Mouse (Mus musculus) granulocyte monocyte progenitor cell, adult 5-6 weeks (primary cell): ENCODE data around the gene Acsm4. TPM values are rescaled to one million over a fixed set of nuclear protein-coding genes. Genes with fewer than 3 reads are reported as not detected.

Experiments used
- ATAC-seq: replicated peaks from 2 replicates; pipeline ENCODE4 v1.8.0; 2016; ENCODE audit warnings: mild to moderate bottlenecking, moderate TSS enrichment, inconsistent platforms; ENCODE audit not compliant: poor library complexity, severe bottlenecking
- total RNA-seq, 2 experiments: library from RNA; stranded (forward) in 1 of 2; stranded (reverse) in 1 of 2; fragments of 200-712, 200-1000 nt in 1 of 2; fragments of >200 nt in 1 of 2; fragmentation: Nextera tagmentation in 1 of 2; gene quantifications; 2 replicates each; pipeline ENCODE4 v1.2.3; 2014 to 2017

Gene Acsm4
- total RNA-seq, 2 experiments from 2014 or later, result not detected

GRCm38 (mm10) chr7:119760527-119760951, 70.7 kb downstream of the Acsm4 start, which contains the start of gene Acsm3:
Gene Acsm3 (plus strand): TSS chr7:119760923.
- no peak for ATAC-seq

GRCm38 (mm10) chr7:119762166-119762697, 72.4 kb downstream of the Acsm4 start:
- no peak for ATAC-seq

Other genes with a start within 250 kb of the Acsm4 start
- not detected in 2 replicates for gene Gp2, start 230.7 kb upstream of the Acsm4 start, total RNA-seq (2014; fragmentation: Nextera tagmentation)
- gene Gp2, start 230.7 kb upstream of the Acsm4 start, total RNA-seq (2017), result not detected in 2 replicates
- gene Umod, start 210.7 kb upstream of the Acsm4 start, total RNA-seq (2014; fragmentation: Nextera tagmentation), result not detected in 2 replicates
- gene Umod, start 210.7 kb upstream of the Acsm4 start, total RNA-seq (2017), result not detected in 2 replicates
- not detected in 2 replicates for gene Acsm5, start 170.6 kb upstream of the Acsm4 start, total RNA-seq (2014; fragmentation: Nextera tagmentation)
- not detected in 2 replicates for gene Acsm5, start 170.6 kb upstream of the Acsm4 start, total RNA-seq (2017)
- gene Pdilt, start 166.5 kb upstream of the Acsm4 start, total RNA-seq (2014; fragmentation: Nextera tagmentation), result not detected in 2 replicates
- gene Pdilt, start 166.5 kb upstream of the Acsm4 start, total RNA-seq (2017), result not detected in 2 replicates
- gene Acsm2, start 135.7 kb upstream of the Acsm4 start, total RNA-seq (2014; fragmentation: Nextera tagmentation), result not detected in 2 replicates
- not detected in 2 replicates for gene Acsm2, start 135.7 kb upstream of the Acsm4 start, total RNA-seq (2017)
- not detected in 2 replicates for gene Acsm1, start 83.0 kb upstream of the Acsm4 start, total RNA-seq (2014; fragmentation: Nextera tagmentation)
- not detected in 2 replicates for gene Acsm1, start 83.0 kb upstream of the Acsm4 start, total RNA-seq (2017)
- gene Thumpd1, start 30.8 kb downstream of the Acsm4 start, total RNA-seq (2014; fragmentation: Nextera tagmentation), result 35.8 and 47.8 TPM in 2 replicates
- gene Thumpd1, start 30.8 kb downstream of the Acsm4 start, total RNA-seq (2017), result 102 and 109 TPM in 2 replicates
- not detected in 2 replicates for gene Acsm3, start 70.9 kb downstream of the Acsm4 start, total RNA-seq (2014; fragmentation: Nextera tagmentation)
- gene Acsm3, start 70.9 kb downstream of the Acsm4 start, total RNA-seq (2017), result 0.13 TPM in 1 of 2 replicates, not detected in the other
- gene Rexo5, start 104.0 kb downstream of the Acsm4 start, total RNA-seq (2014; fragmentation: Nextera tagmentation), result 7.8 and 20.6 TPM in 2 replicates
- 33.2 and 52.4 TPM in 2 replicates for gene Rexo5, start 104.0 kb downstream of the Acsm4 start, total RNA-seq (2017)
- 7.7 and 12.2 TPM in 2 replicates for gene Eri2, start 104.0 kb downstream of the Acsm4 start, total RNA-seq (2014; fragmentation: Nextera tagmentation)
- gene Eri2, start 104.0 kb downstream of the Acsm4 start, total RNA-seq (2017), result 15.0 and 16.5 TPM in 2 replicates
- gene Lyrm1, start 205.8 kb downstream of the Acsm4 start, total RNA-seq (2014; fragmentation: Nextera tagmentation), result 6.2 and 19.4 TPM in 2 replicates
- gene Lyrm1, start 205.8 kb downstream of the Acsm4 start, total RNA-seq (2017), result 3.8 and 5.0 TPM in 2 replicates
- gene Dcun1d3, start 206.3 kb downstream of the Acsm4 start, total RNA-seq (2014; fragmentation: Nextera tagmentation), result 4.7 and 10.3 TPM in 2 replicates
- gene Dcun1d3, start 206.3 kb downstream of the Acsm4 start, total RNA-seq (2017), result 4.0 and 9.7 TPM in 2 replicates